Mouse (Mus musculus): ENCODE results near the gene Ssu72. TPM values are rescaled to one million over a fixed set of nuclear protein-coding genes. Genes with fewer than 3 reads are reported as not detected.

Ssu72 gene
- total and polyA plus RNA-seq, 3 experiments = 160 to 245 (median 169) TPM

- no peak for TF ChIP-seq POLR2A (IDR thresholded peaks at IDR 0.05; ENCODE audit: low read depth, low read length)
- no peak for TF ChIP-seq MEF2A (IDR thresholded peaks at IDR 0.05; ENCODE audit: borderline replicate concordance, low read depth, low read length)
- in situ Hi-C loops (cut with MboI; ENCODE audit: low pct_ligation_motif_present, low pct_unique_long_range_greater_than_20kb, low sequenced_read_pairs) (no loop called here), dilution Hi-C loops (cut with MboI; ENCODE audit: extremely low pct_ligation_motif_present, extremely low pct_unique_long_range_greater_than_20kb, low sequenced_read_pairs) (no loop called here)
- Histone ChIP-seq H3K4me2 (ENCODE audit: insufficient read depth, low read depth, poor library complexity, severe bottlenecking) (no peak overlapping the region), H3K9me3 (replicated peaks; ENCODE audit: low read length) (no peaks in the 10 kb centered on the region), H3K4me1 (ENCODE audit: control insufficient read depth in 1 of 2, insufficient read depth in 2 of 2) (no peaks in the 10 kb centered on the region), H3K4me3 (replicated peaks in 1 of 3; ENCODE audit: low read depth in 2 of 3, low read length in 2 of 3, poor library complexity in 1 of 3) (no peak overlapping the region), H3K9ac (ENCODE audit: insufficient read depth, low read depth) (no peak overlapping the region), H3K79me2 (replicated peaks; ENCODE audit: control insufficient read depth, extremely low read depth, insufficient read depth, poor library complexity, severe bottlenecking) (0 out of 2 replicates have a peak, but pooled peaks cover 4% of the 10 kb centered on the region), H3K27ac (ENCODE audit: insufficient read depth, low read depth) (no peak overlapping the region), H3K36me3 (replicated peaks in 1 of 2; ENCODE audit: control insufficient read depth in 1 of 2, insufficient read depth in 1 of 2, low read length in 1 of 2) (peaks cover 88 to 98% of the 10 kb centered on the region in 2 experiments), H3K27me3 (replicated peaks) (no peaks in the 10 kb centered on the region)
- DNase-seq (ENCODE audit: extremely low read depth) = no peak
Observed at GRCm38 (mm10) chr4:155746036-155746548, 41.5 kb downstream of the Ssu72 start.

GRCm38 (mm10) chr4:155746575-155747490 lies 42.2 kb downstream of the Ssu72 start:
- Histone ChIP-seq H3K9me3 (replicated peaks; ENCODE audit: low read length) (no peaks in the 10 kb centered on the region), H3K27me3 (replicated peaks) (no peaks in the 10 kb centered on the region), H3K4me3 (replicated peaks in 1 of 3; ENCODE audit: low read depth in 2 of 3, low read length in 2 of 3, poor library complexity in 1 of 3) (no peak overlapping the region), H3K36me3 (replicated peaks in 1 of 2; ENCODE audit: control insufficient read depth in 1 of 2, insufficient read depth in 1 of 2, low read length in 1 of 2) (peaks cover 88 to 98% of the 10 kb centered on the region in 2 experiments), H3K79me2 (replicated peaks; ENCODE audit: control insufficient read depth, extremely low read depth, insufficient read depth, poor library complexity, severe bottlenecking) (0 out of 2 replicates have a peak, but pooled peaks cover 4% of the 10 kb centered on the region), H3K4me1 (ENCODE audit: control insufficient read depth in 1 of 2, insufficient read depth in 2 of 2) (no peaks in the 10 kb centered on the region), H3K4me2 (ENCODE audit: insufficient read depth, low read depth, poor library complexity, severe bottlenecking) (no peak overlapping the region), H3K27ac (ENCODE audit: insufficient read depth, low read depth) (no peak overlapping the region), H3K9ac (ENCODE audit: insufficient read depth, low read depth) (no peak overlapping the region)
- in situ Hi-C loops (cut with MboI; ENCODE audit: low pct_ligation_motif_present, low pct_unique_long_range_greater_than_20kb, low sequenced_read_pairs) = no loop called here
- TF ChIP-seq ZC3H11A (IDR thresholded peaks at IDR 0.05; ENCODE audit: low read depth, low read length) = no peak
- TF ChIP-seq CTCF (conservative IDR thresholded peaks at IDR 0.05 in 1 of 2, IDR thresholded peaks at IDR 0.05 in 1 of 2; ENCODE audit: low read depth in 2 of 2, low read length in 2 of 2) = no peak
- no peak for TF ChIP-seq MAZ (IDR thresholded peaks at IDR 0.05; ENCODE audit: low read depth, low read length)
- no peak for TF ChIP-seq ELF1 (IDR thresholded peaks at IDR 0.05; ENCODE audit: low read depth, low read length)
- no peak for TF ChIP-seq E2F4 (IDR thresholded peaks at IDR 0.05; ENCODE audit: insufficient replicate concordance, low read depth, low read length)
- no peak for TF ChIP-seq EP300 (IDR thresholded peaks at IDR 0.05; ENCODE audit: low read length)
- TF ChIP-seq ZKSCAN1 (IDR thresholded peaks at IDR 0.05; ENCODE audit: borderline replicate concordance, low read depth, low read length) = no peak
- TF ChIP-seq HCFC1 (IDR thresholded peaks at IDR 0.05; ENCODE audit: low read depth, low read length) = no peak
- TF ChIP-seq ZNF384 (IDR thresholded peaks at IDR 0.05; ENCODE audit: low read depth, low read length) = no peak
- no peak for TF ChIP-seq ZMIZ1 (IDR thresholded peaks at IDR 0.05; ENCODE audit: low read depth, low read length)
- no peak for TF ChIP-seq NELFE (IDR thresholded peaks at IDR 0.05; ENCODE audit: low read depth, low read length)
- TF ChIP-seq GABPA (IDR thresholded peaks at IDR 0.05; ENCODE audit: insufficient replicate concordance, low read depth, low read length) = no peak
- TF ChIP-seq IRF4 (IDR thresholded peaks at IDR 0.05; ENCODE audit: low read depth, low read length) = no peak
- dilution Hi-C loops (cut with MboI; ENCODE audit: extremely low pct_ligation_motif_present, extremely low pct_unique_long_range_greater_than_20kb, low sequenced_read_pairs) = no loop called here
- no peak for DNase-seq (ENCODE audit: extremely low read depth)
